Mouse (Mus musculus): ENCODE measurements around the gene Arhgef28. TPM values are rescaled to one million over a fixed set of nuclear protein-coding genes. Genes with fewer than 3 reads are reported as not detected.
A peak's percentile ranks its signal among the peaks of the same experiment; 100 is the strongest.

Arhgef28 gene
- polyA plus RNA-seq, 1 experiment from 2014 or later: 38.6 TPM

GRCm38 (mm10) chr13:97939433-97940160 lies 266.6 kb downstream of the Arhgef28 start:
- peaks cover 16% of the 10 kb centered on the region for H3K36me3 ChIP-seq (ENCODE audit: control insufficient read depth, insufficient read depth, low read length)
- no peak overlapping the region for H3K9ac ChIP-seq (ENCODE audit: low read depth, low read length)
- WGBS: 71% methylated on average over 15 of the region's 15 CpGs
- ATAC-seq (ENCODE audit: low FRiP score, low TSS enrichment): no peak
- no peaks in the 10 kb centered on the region for H3K9me3 ChIP-seq (ENCODE audit: control insufficient read depth, low read length)
- no peak overlapping the region for H3K4me3 ChIP-seq (ENCODE audit: low read length)
- no peaks in the 10 kb centered on the region for H3K4me1 ChIP-seq (ENCODE audit: control insufficient read depth, insufficient read depth, low read length)
- no peak overlapping the region for H3K27ac ChIP-seq (ENCODE audit: low read depth, low read length)
- H3K27me3 ChIP-seq (ENCODE audit: control insufficient read depth, insufficient read depth, low read length): no peaks in the 10 kb centered on the region
- H3K4me2 ChIP-seq (replicated peaks; ENCODE audit: low read depth, low read length): no peak overlapping the region

DNA sequence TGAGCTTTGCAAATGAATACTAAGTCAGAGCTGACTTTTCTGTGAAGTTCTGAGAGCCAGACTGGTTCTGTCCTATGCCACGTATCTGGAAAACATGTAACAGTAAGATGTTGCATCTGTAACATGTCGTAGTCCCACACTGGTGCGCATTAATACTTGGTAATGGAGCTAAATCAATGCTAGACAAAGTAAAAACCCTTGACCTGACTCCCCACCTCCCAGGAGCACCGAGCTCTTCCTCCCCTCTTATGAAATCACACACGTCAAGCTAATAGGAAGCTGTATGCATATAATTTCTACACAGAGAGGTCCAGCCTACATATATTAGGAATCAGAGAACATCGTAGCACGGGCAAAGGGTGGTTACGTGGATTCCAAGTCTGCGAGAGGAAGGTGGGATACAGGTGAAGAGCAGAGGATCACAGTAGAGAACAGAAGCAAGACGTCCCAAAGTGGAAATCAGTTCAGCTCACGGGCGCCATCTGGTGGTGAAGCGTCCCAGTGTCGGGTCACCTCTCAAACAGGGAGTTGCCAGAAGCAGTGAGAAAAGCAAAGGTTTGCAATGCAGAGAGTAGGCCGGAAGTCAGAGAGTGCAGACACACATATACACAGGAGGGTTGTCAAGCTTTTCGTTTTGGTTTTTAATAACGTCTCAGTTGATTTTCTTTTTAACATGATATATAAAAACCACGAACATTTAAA lies 267.5 kb downstream of the Arhgef28 start:
- H3K4me2 ChIP-seq (replicated peaks; ENCODE audit: low read depth, low read length): no peak overlapping the region
- no peak overlapping the region for H3K27ac ChIP-seq (ENCODE audit: low read depth, low read length)
- WGBS: 35% methylated on average over 18 of the region's 18 CpGs
- peak; percentile 72 for ATAC-seq (ENCODE audit: low FRiP score, low TSS enrichment)
- H3K4me3 ChIP-seq (ENCODE audit: low read length): no peak overlapping the region
- H3K9me3 ChIP-seq (ENCODE audit: control insufficient read depth, low read length): no peaks in the 10 kb centered on the region
- no peak overlapping the region for H3K9ac ChIP-seq (ENCODE audit: low read depth, low read length)
- no peaks in the 10 kb centered on the region for H3K27me3 ChIP-seq (ENCODE audit: control insufficient read depth, insufficient read depth, low read length)
- H3K36me3 ChIP-seq (ENCODE audit: control insufficient read depth, insufficient read depth, low read length): peaks cover 10% of the 10 kb centered on the region; the same call in 1 of the 2 replicates
- H3K4me1 ChIP-seq (ENCODE audit: control insufficient read depth, insufficient read depth, low read length): no peaks in the 10 kb centered on the region

GRCm38 (mm10) chr13:97937919-97938318 lies 268.3 kb downstream of the Arhgef28 start:
- no peak overlapping the region for H3K9ac ChIP-seq (ENCODE audit: low read depth, low read length)
- H3K9me3 ChIP-seq (ENCODE audit: control insufficient read depth, low read length): no peaks in the 10 kb centered on the region
- no peak overlapping the region for H3K27ac ChIP-seq (ENCODE audit: low read depth, low read length)
- ATAC-seq (ENCODE audit: low FRiP score, low TSS enrichment): no peak
- 17% methylated on average over 7 of the region's 7 CpGs for WGBS
- no peak overlapping the region for H3K4me3 ChIP-seq (ENCODE audit: low read length)
- peaks cover 10% of the 10 kb centered on the region; the same call in 1 of the 2 replicates for H3K36me3 ChIP-seq (ENCODE audit: control insufficient read depth, insufficient read depth, low read length)
- H3K27me3 ChIP-seq (ENCODE audit: control insufficient read depth, insufficient read depth, low read length): no peaks in the 10 kb centered on the region
- no peak overlapping the region for H3K4me2 ChIP-seq (replicated peaks; ENCODE audit: low read depth, low read length)
- no peaks in the 10 kb centered on the region for H3K4me1 ChIP-seq (ENCODE audit: control insufficient read depth, insufficient read depth, low read length)

DNA sequence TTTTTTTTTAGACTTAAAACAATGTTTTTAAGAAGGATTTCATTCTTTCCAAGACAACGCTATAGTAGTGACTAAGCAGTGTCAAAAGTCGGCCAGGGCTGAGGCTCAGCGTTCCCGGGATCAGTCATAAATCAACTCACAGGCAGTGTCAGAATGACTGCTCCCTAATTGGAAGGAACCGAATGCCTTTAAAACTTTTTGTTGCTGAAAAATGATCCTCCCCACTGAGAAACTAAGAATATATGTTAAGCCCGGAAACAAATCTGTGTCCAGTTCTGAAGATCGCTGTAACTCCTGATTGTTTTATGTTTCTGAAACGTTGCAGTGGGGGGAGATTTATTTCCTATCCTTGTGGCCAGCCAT lies 278.1 kb downstream of the Arhgef28 start:
- Histone ChIP-seq H3K27ac (ENCODE audit: low read depth, low read length) (peak overlapping the region; percentile 80; the same call in 1 of the 2 replicates), H3K9ac (ENCODE audit: low read depth, low read length) (no peak overlapping the region), H3K4me1 (ENCODE audit: control insufficient read depth, insufficient read depth, low read length) (peaks cover 19% of the 10 kb centered on the region), H3K4me2 (replicated peaks; ENCODE audit: low read depth, low read length) (peak overlapping the region; percentile 31), H3K4me3 (ENCODE audit: low read length) (no peak overlapping the region), H3K36me3 (ENCODE audit: control insufficient read depth, insufficient read depth, low read length) (peaks cover 8% of the 10 kb centered on the region; the same call in 1 of the 2 replicates), H3K9me3 (ENCODE audit: control insufficient read depth, low read length) (no peaks in the 10 kb centered on the region), H3K27me3 (ENCODE audit: control insufficient read depth, insufficient read depth, low read length) (no peaks in the 10 kb centered on the region)
- peak; percentile 89 for ATAC-seq (ENCODE audit: low FRiP score, low TSS enrichment)
- WGBS: 2% methylated on average over 8 of the region's 8 CpGs

- H3K9ac ChIP-seq (ENCODE audit: low read depth, low read length): no peak overlapping the region; the same call in 1 of the 2 replicates
- H3K4me3 ChIP-seq (ENCODE audit: low read length): no peak overlapping the region
- H3K4me1 ChIP-seq (ENCODE audit: control insufficient read depth, insufficient read depth, low read length): peaks cover 19% of the 10 kb centered on the region
- 0 out of 2 replicates have a peak, but pooled peaks have one; percentile 20 for ATAC-seq (ENCODE audit: low FRiP score, low TSS enrichment)
- H3K4me2 ChIP-seq (replicated peaks; ENCODE audit: low read depth, low read length): peak overlapping the region; percentile 31
- no peaks in the 10 kb centered on the region for H3K9me3 ChIP-seq (ENCODE audit: control insufficient read depth, low read length)
- H3K36me3 ChIP-seq (ENCODE audit: control insufficient read depth, insufficient read depth, low read length): peaks cover 8% of the 10 kb centered on the region; the same call in 1 of the 2 replicates
- WGBS: 7% methylated on average over 14 of the region's 14 CpGs
- H3K27me3 ChIP-seq (ENCODE audit: control insufficient read depth, insufficient read depth, low read length): no peaks in the 10 kb centered on the region
- H3K27ac ChIP-seq (ENCODE audit: low read depth, low read length): peak overlapping the region; percentile 80
Measured at GRCm38 (mm10) chr13:97927376-97928134, 278.7 kb downstream of the Arhgef28 start.

- H3K27me3 ChIP-seq (ENCODE audit: control insufficient read depth, insufficient read depth, low read length): no peaks in the 10 kb centered on the region
- no peaks in the 10 kb centered on the region for H3K9me3 ChIP-seq (ENCODE audit: control insufficient read depth, low read length)
- no peak for ATAC-seq (ENCODE audit: low FRiP score, low TSS enrichment)
- H3K36me3 ChIP-seq (ENCODE audit: control insufficient read depth, insufficient read depth, low read length): peaks cover 8% of the 10 kb centered on the region; the same call in 1 of the 2 replicates
- H3K9ac ChIP-seq (ENCODE audit: low read depth, low read length): no peak overlapping the region
- H3K4me2 ChIP-seq (replicated peaks; ENCODE audit: low read depth, low read length): no peak overlapping the region
- 69% methylated on average over 10 of the region's 10 CpGs for WGBS
- no peak overlapping the region for H3K4me3 ChIP-seq (ENCODE audit: low read length)
- no peak overlapping the region; the same call in 1 of the 2 replicates for H3K27ac ChIP-seq (ENCODE audit: low read depth, low read length)
- H3K4me1 ChIP-seq (ENCODE audit: control insufficient read depth, insufficient read depth, low read length): peaks cover 19% of the 10 kb centered on the region
Measured at GRCm38 (mm10) chr13:97926371-97926770, 279.9 kb downstream of the Arhgef28 start.

DNA sequence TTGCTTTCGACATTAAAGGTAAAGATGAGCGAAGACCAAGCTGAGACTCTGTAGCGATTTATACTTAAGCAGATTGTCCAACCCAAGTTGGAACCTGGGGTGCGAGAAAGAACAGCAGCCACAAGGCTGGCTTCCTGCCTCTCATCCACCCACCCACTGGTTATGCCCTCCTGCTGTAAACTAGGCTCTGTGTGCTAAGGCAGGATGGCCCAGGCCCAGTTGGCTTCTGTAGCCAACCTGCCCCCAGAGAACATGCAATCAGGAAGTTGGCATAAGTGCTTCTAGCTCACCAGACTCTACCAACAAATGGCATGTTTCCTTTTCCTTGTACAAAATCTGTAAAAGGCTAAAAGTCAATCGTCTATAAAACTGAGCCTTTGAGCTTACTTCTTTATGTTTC lies 283.2 kb downstream of the Arhgef28 start:
- H3K4me1 ChIP-seq (ENCODE audit: control insufficient read depth, insufficient read depth, low read length): peaks cover 11% of the 10 kb centered on the region
- no peaks in the 10 kb centered on the region for H3K27me3 ChIP-seq (ENCODE audit: control insufficient read depth, insufficient read depth, low read length)
- no peaks in the 10 kb centered on the region for H3K9me3 ChIP-seq (ENCODE audit: control insufficient read depth, low read length)
- no peak for ATAC-seq (ENCODE audit: low FRiP score, low TSS enrichment)
- no peak overlapping the region for H3K4me3 ChIP-seq (ENCODE audit: low read length)
- H3K27ac ChIP-seq (ENCODE audit: low read depth, low read length): no peak overlapping the region
- H3K4me2 ChIP-seq (replicated peaks; ENCODE audit: low read depth, low read length): no peak overlapping the region
- no peak overlapping the region for H3K9ac ChIP-seq (ENCODE audit: low read depth, low read length)
- 94% methylated on average over 5 of the region's 5 CpGs for WGBS
- H3K36me3 ChIP-seq (ENCODE audit: control insufficient read depth, insufficient read depth, low read length): no peaks in the 10 kb centered on the region

- H3K4me3 ChIP-seq (ENCODE audit: low read length): no peak overlapping the region
- H3K4me2 ChIP-seq (replicated peaks; ENCODE audit: low read depth, low read length): no peak overlapping the region
- peaks cover 4% of the 10 kb centered on the region; the same call in 1 of the 2 replicates for H3K4me1 ChIP-seq (ENCODE audit: control insufficient read depth, insufficient read depth, low read length)
- WGBS: 24% methylated on average over 8 of the region's 8 CpGs
- H3K36me3 ChIP-seq (ENCODE audit: control insufficient read depth, insufficient read depth, low read length): no peaks in the 10 kb centered on the region
- ATAC-seq (ENCODE audit: low FRiP score, low TSS enrichment): no peak
- no peak overlapping the region for H3K27ac ChIP-seq (ENCODE audit: low read depth, low read length)
- H3K9me3 ChIP-seq (ENCODE audit: control insufficient read depth, low read length): no peaks in the 10 kb centered on the region
- H3K27me3 ChIP-seq (ENCODE audit: control insufficient read depth, insufficient read depth, low read length): no peaks in the 10 kb centered on the region
- H3K9ac ChIP-seq (ENCODE audit: low read depth, low read length): no peak overlapping the region
Measured at GRCm38 (mm10) chr13:97919590-97919989, 286.6 kb downstream of the Arhgef28 start.

Measured in kidney, embryonic 14.5 days (tissue).